Comparison of ENCODE assay signal across 8 mouse cellular contexts in the genomic region with DNA sequence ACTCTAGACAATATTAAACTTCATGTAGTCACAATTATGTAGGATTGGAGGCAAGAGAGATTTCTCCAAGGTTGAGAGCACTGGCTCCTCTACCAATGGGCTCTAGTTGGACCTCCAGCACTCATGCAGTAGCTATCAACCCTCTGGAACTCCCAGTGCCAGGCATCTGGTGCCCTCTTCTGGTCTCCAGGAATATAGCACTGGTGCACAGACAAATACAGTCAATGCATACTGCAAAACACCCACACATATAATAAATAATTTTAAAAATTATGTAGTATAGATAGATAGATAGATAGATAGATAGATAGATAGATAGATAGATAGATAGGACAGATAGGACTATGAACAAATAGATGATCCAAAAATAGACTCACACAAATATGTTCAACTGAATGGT. TPM values are rescaled to one million over a fixed set of nuclear protein-coding genes. Genes with fewer than 3 reads are reported as not detected.
DNase-seq lines count a peak whose midpoint lies in the region; ATAC-seq and TF ChIP-seq lines count a peak whose summit lies in the region.

No protein-coding gene starts in this region.

- in situ Hi-C loops in ES-E14 (cut with MboI; ENCODE audit: low sequenced_read_pairs in 2 of 2, unreplicated experiment in 2 of 2): no loop called here

- H3K4me2 ChIP-seq in midbrain, embryonic 11.5 days: no peak overlapping the region

- H3K4me1 ChIP-seq in ES-E14 (ENCODE audit: control insufficient read depth in 2 of 2, insufficient read depth in 2 of 2, low read length in 2 of 2, poor library complexity in 1 of 2): no peaks in the 10 kb centered on the region
- no peaks in the 10 kb centered on the region for H3K4me1 ChIP-seq in bone marrow macrophage, adult 2 months (ENCODE audit: control insufficient read depth, insufficient read depth, low read length)
- H3K4me1 ChIP-seq in midbrain, embryonic 11.5 days (ENCODE audit: control insufficient read depth, insufficient read depth, low read length): no peaks in the 10 kb centered on the region

- no peak for TF ChIP-seq POLR2A in bone marrow macrophage, adult 2 months (IDR thresholded peaks at IDR 0.05; ENCODE audit: borderline replicate concordance, low read depth, low read length)

- H3K4me3 ChIP-seq in ES-E14 (ENCODE audit: insufficient read depth in 1 of 2, low read depth in 1 of 2, low read length in 2 of 2, poor library complexity in 1 of 2, severe bottlenecking in 1 of 2): no peak overlapping the region
- no peak overlapping the region for H3K4me3 ChIP-seq in bone marrow macrophage, adult 2 months (ENCODE audit: insufficient read depth, low read length)
- H3K4me3 ChIP-seq in midbrain, embryonic 11.5 days (ENCODE audit: low read depth, low read length): no peak overlapping the region

- H3K27ac ChIP-seq in ES-E14 (ENCODE audit: insufficient read depth, low read depth, low read length, poor library complexity, severe bottlenecking): no peak overlapping the region
- no peak overlapping the region for H3K27ac ChIP-seq in bone marrow macrophage, adult 2 months (ENCODE audit: insufficient read depth, low read depth, low read length)
- no peak overlapping the region for H3K27ac ChIP-seq in midbrain, embryonic 11.5 days (ENCODE audit: low read depth, low read length)

- no peaks in the 10 kb centered on the region for H3K9me3 ChIP-seq in ES-E14 (ENCODE audit: control insufficient read depth, insufficient read depth, low read depth, low read length)
- H3K9me3 ChIP-seq in midbrain, embryonic 11.5 days (ENCODE audit: control insufficient read depth, low read length): no peaks in the 10 kb centered on the region; the same call in 1 of the 2 replicates

- DNase-seq in kidney, postnatal 10 days: peak; percentile 30
- DNase-seq in kidney, adult 18-20 months: no peak
- no peak for DNase-seq in ES-E14 (ENCODE audit: low read depth, low spot score)
- no peak for DNase-seq in midbrain, embryonic 11.5 days (ENCODE audit: low spot score, missing footprints)
- DNase-seq in testis, postnatal 10 days (ENCODE audit: low spot score): no peak

- H3K27me3 ChIP-seq in midbrain, embryonic 11.5 days (ENCODE audit: control insufficient read depth, insufficient read depth, low read length): no peaks in the 10 kb centered on the region

- H3K36me3 ChIP-seq in ES-E14 (ENCODE audit: control insufficient read depth, insufficient read depth, low read length, poor library complexity, severe bottlenecking): peaks cover 18% of the 10 kb centered on the region
- H3K36me3 ChIP-seq in midbrain, embryonic 11.5 days (ENCODE audit: control insufficient read depth, insufficient read depth, low read length): peaks cover 25% of the 10 kb centered on the region

- peak; percentile 78; the same call in 1 of the 2 replicates for ATAC-seq in megakaryocyte-erythroid progenitor cell, adult 5-6 weeks (replicated peaks; ENCODE audit: low FRiP score, low TSS enrichment, poor library complexity, severe bottlenecking)
- ATAC-seq in granulocyte monocyte progenitor cell, adult 5-6 weeks (replicated peaks; ENCODE audit: poor library complexity, severe bottlenecking): no peak
- no peak for ATAC-seq in midbrain, embryonic 11.5 days (ENCODE audit: low FRiP score)

- no peak overlapping the region for H3K9ac ChIP-seq in ES-E14 (ENCODE audit: insufficient read depth, low read depth, low read length, poor library complexity, severe bottlenecking)
- no peak overlapping the region for H3K9ac ChIP-seq in midbrain, embryonic 11.5 days (ENCODE audit: low read length)

- TF ChIP-seq CTCF in bone marrow macrophage, adult 2 months (IDR thresholded peaks at IDR 0.05; ENCODE audit: low read depth, low read length): 0 out of 2 replicates have a peak, but pooled peaks have one; percentile 32

TF ChIP-seq in ES-E14, 5 proteins besides CTCF, POLR2A, EP300 and RAD21:
- no peak for TF ChIP-seq MAFK (IDR thresholded peaks at IDR 0.05; ENCODE audit: insufficient read depth, low read depth, low read length)
- TF ChIP-seq ZC3H11A (IDR thresholded peaks at IDR 0.05; ENCODE audit: borderline replicate concordance, low read depth, low read length): peak; percentile 49; the same call in 1 of the 2 replicates
TF ChIP-seq in ES-E14: peak in this region for 1.

RNA-seq across cellular contexts. Expression of gene Nfkb2, which starts 28.8 kb away (rescaled TPM):
- 11.6 and 13.0 TPM in 2 replicates for total RNA-seq in ES-E14 (2012; rRNA removed)
- 44.7 and 51.7 TPM in 2 replicates for polyA plus RNA-seq in bone marrow macrophage, adult 2 months (2012; ENCODE audit: insufficient read depth, insufficient read length, missing spikeins)
- 2.8 and 5.6 TPM in 2 replicates for total RNA-seq in megakaryocyte-erythroid progenitor cell, adult 5-6 weeks (2014; fragmentation: Nextera tagmentation)
- total RNA-seq in megakaryocyte-erythroid progenitor cell, adult 5-6 weeks (2017): 4.9 and 6.1 TPM in 2 replicates
- 3.6 and 4.6 TPM in 2 replicates for total RNA-seq in granulocyte monocyte progenitor cell, adult 5-6 weeks (2014; fragmentation: Nextera tagmentation)
- total RNA-seq in granulocyte monocyte progenitor cell, adult 5-6 weeks (2017): 4.3 and 4.7 TPM in 2 replicates
- polyA plus RNA-seq in midbrain, embryonic 11.5 days (2014; fragmentation: Nextera tagmentation; extraction: Ambion mirVana): 3.2 and 3.9 TPM in 2 replicates

RNA-seq across cellular contexts. Expression of gene Psd, which starts 51.6 kb away (rescaled TPM):
- 2.4 and 3.1 TPM in 2 replicates for total RNA-seq in ES-E14 (2012; rRNA removed)
- polyA plus RNA-seq in bone marrow macrophage, adult 2 months (2012; ENCODE audit: insufficient read depth, insufficient read length, missing spikeins): 0.71 TPM in 1 of 2 replicates, not detected in the other
- total RNA-seq in megakaryocyte-erythroid progenitor cell, adult 5-6 weeks (2014; fragmentation: Nextera tagmentation): 3.4 and 7.1 TPM in 2 replicates
- 0.99 TPM in 1 of 2 replicates, not detected in the other for total RNA-seq in megakaryocyte-erythroid progenitor cell, adult 5-6 weeks (2017)
- total RNA-seq in granulocyte monocyte progenitor cell, adult 5-6 weeks (2014; fragmentation: Nextera tagmentation): not detected in 2 replicates
- total RNA-seq in granulocyte monocyte progenitor cell, adult 5-6 weeks (2017): not detected in 2 replicates
- polyA plus RNA-seq in midbrain, embryonic 11.5 days (2014; fragmentation: Nextera tagmentation; extraction: Ambion mirVana): 10.7 and 11.0 TPM in 2 replicates

RNA-seq across cellular contexts. Expression of gene Fbxl15, which starts 52.7 kb away (rescaled TPM):
- total RNA-seq in ES-E14 (2012; rRNA removed): 7.8 and 7.9 TPM in 2 replicates
- 6.9 and 8.9 TPM in 2 replicates for polyA plus RNA-seq in bone marrow macrophage, adult 2 months (2012; ENCODE audit: insufficient read depth, insufficient read length, missing spikeins)
- total RNA-seq in megakaryocyte-erythroid progenitor cell, adult 5-6 weeks (2014; fragmentation: Nextera tagmentation): 4.7 TPM in 1 of 2 replicates, not detected in the other
- 0.42 and 2.5 TPM in 2 replicates for total RNA-seq in megakaryocyte-erythroid progenitor cell, adult 5-6 weeks (2017)
- total RNA-seq in granulocyte monocyte progenitor cell, adult 5-6 weeks (2014; fragmentation: Nextera tagmentation): 0.53 TPM in 1 of 2 replicates, not detected in the other
- 2.4 and 3.3 TPM in 2 replicates for total RNA-seq in granulocyte monocyte progenitor cell, adult 5-6 weeks (2017)
- polyA plus RNA-seq in midbrain, embryonic 11.5 days (2014; fragmentation: Nextera tagmentation; extraction: Ambion mirVana): 20.0 and 25.5 TPM in 2 replicates
